Mouse (Mus musculus) liver, adult 2 months (tissue): ENCODE data around the gene Alg11.

ENCODE experiments used
- CTCF ChIP-seq: fragments of 200-500 bp; IDR thresholded peaks from 2 replicates; pipeline ENCODE4 v1.5.1; 2011; ENCODE audit warnings: low read depth, low read length, control low read depth
- POLR2A ChIP-seq: fragments of 200-500 bp; IDR thresholded peaks from 2 replicates; pipeline ENCODE4 v1.6.1; 2011; ENCODE audit warnings: low read length, control low read depth; ENCODE audit not compliant: insufficient read depth; ENCODE audit errors: extremely low read depth

DNA sequence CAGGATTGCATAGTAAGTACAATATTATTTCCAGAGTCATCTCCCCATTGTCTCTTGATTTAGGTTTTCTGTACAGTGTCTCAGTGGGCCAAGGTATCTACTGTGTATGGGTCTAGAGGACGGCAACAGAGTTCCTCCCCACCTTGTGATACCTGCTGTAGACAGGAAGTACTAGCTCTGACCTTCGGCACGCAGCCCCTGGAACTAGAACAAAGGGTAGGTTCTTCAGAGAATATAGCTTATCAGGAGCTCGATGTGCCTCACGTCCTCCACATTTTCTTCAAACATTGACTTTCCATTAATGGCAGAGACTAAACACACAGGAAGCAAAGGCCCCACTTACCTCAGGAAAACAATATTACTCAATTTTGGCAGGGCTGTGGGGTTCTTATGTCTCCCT, 41.0 kb upstream of the Alg11 start:
- TF ChIP-seq CTCF (no peak), POLR2A (no peak)
